Mouse (Mus musculus) liver, postnatal 0 days (tissue): ENCODE measurements around the gene Sft2d2.

ENCODE experiments used
- CTCF ChIP-seq: sonication (generic); IDR thresholded peaks from 2 replicates; pipeline ENCODE4 v1.5.1; 2016; ENCODE audit warnings: antibody characterized with exemption, low read depth
- EP300 ChIP-seq: IDR thresholded peaks from 2 replicates; pipeline ENCODE4 v1.6.1; 2016; ENCODE audit warnings: antibody characterized with exemption, low read depth, mild to moderate bottlenecking

DNA sequence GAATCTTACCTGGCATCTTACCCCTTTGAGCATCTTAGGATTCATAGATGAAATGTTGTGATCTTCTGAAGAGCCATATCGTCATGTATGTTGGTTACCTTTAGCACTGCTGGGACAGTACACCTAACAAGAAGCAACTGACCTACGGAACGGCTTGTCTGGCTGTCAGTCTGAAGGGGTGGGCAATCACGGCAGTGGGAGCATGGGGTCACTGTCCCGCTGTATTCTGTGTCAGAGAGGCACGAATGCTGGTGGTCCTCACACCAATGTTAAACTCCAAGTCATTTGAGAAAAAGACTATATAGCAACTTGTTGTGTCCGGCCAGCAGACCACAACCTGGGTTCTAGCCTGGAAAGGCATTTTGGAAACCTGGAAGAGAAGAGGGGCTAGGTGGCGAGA lies 23.0 kb downstream of the Sft2d2 start:
- no peak for TF ChIP-seq CTCF
- TF ChIP-seq EP300: no peak
